Mouse (Mus musculus): ENCODE results near the gene Mtrex. TPM values are rescaled to one million over a fixed set of nuclear protein-coding genes. Genes with fewer than 3 reads are reported as not detected.

Gene Mtrex
- total RNA-seq (2017): 61.4 to 92.9 TPM (median 83.6 TPM) in 3 replicates

DNA sequence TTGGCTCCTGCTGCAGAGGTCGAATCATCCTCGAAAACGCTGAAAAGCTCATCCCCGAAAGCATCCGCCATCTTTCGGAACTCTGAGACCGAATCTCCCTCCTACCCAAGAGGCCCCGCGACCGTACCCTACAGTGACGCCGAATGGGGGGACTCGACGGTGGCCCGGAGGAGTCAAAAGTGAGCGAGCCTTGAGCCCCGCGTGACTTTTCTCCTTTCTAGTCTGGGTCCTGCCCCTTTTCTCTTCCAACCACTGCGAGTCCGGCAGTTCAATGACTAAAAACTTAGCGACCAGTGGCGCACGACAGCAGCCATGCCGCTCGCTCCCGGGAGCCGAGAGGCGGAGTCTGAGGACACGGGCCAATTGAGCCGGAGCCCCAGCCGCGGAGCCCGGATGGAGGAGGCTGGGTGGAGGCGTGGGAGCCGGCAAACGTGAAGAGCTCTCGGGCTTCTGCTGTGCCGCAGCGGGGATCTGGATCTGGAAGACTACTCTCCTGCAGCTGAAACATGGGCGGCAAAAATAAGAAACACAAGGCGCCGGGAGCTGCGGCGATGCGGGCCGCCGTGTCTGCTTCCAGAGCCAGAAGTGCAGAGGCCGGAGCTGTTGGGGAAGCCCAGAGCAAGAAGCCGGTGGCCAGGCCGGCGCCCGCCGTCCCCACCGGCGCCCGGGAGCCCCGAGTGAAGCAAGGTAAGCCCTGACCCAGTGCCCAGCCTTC is at the start of gene Mtrex, which contains the start of gene Dhx29:
TSS of gene Mtrex (minus strand) at position 112 of the 715 bp plus-strand sequence.
TSS of gene Dhx29 (plus strand) at position 168 of the 715 bp plus-strand sequence.
- peak; percentile 97 for ATAC-seq (replicated peaks; ENCODE audit: insufficient number of reproducible peaks, low FRiP score, low TSS enrichment, poor library complexity, severe bottlenecking)

DNA sequence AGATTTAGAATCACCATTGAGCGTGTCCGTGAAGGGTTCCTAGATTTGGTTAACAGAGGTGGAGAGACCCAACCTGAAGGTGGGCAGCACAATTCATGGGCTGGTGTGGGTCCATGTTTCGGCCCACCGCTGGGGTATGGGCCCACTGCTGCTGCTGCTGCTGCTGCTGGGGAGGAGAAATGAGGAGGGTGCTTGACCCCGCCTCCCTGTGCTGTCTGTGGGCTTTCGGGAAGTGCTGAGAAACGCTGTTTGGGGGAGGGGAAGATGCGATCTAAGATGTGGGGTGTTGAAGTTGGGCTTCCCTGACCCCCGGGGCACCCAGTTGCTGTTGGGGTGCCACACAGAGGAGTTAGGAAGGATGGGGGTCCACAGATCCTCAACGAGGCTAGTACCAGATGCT is 49.5 kb upstream of the Mtrex start:
- peak; percentile 31; the same call in 1 of the 2 replicates for ATAC-seq (replicated peaks; ENCODE audit: insufficient number of reproducible peaks, low FRiP score, low TSS enrichment, poor library complexity, severe bottlenecking)

GRCm38 (mm10) chr13:112967267-112967666 is 40.1 kb upstream of the Mtrex start:
- ATAC-seq (replicated peaks; ENCODE audit: insufficient number of reproducible peaks, low FRiP score, low TSS enrichment, poor library complexity, severe bottlenecking): no peak

- no peak for ATAC-seq (replicated peaks; ENCODE audit: insufficient number of reproducible peaks, low FRiP score, low TSS enrichment, poor library complexity, severe bottlenecking)
Measured at GRCm38 (mm10) chr13:112964421-112964820, 37.2 kb upstream of the Mtrex start.

GRCm38 (mm10) chr13:112963081-112963480 is 35.9 kb upstream of the Mtrex start:
- no peak for ATAC-seq (replicated peaks; ENCODE audit: insufficient number of reproducible peaks, low FRiP score, low TSS enrichment, poor library complexity, severe bottlenecking)

GRCm38 (mm10) chr13:112954067-112954466 is 26.9 kb upstream of the Mtrex start:
- no peak for ATAC-seq (replicated peaks; ENCODE audit: insufficient number of reproducible peaks, low FRiP score, low TSS enrichment, poor library complexity, severe bottlenecking)

DNA sequence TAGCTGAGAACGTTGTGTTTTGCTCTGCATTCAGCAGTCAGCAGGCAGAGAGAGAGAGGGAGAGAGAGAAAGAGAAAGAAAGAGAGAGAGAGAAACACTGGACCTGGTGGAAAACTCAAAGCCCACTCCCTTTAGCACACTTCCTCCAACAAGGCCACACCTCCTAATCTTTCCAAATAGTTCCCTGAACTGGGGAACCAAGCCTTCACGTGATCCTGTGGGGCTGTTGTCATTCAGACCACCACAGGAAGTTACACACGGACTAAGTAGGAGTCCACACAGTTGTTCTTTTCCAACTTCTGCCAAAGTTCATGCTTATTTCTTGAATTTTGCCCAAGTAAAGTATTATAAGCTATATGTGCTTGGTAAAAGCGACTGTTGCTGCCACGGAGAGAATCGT is 18.7 kb upstream of the Mtrex start:
- no peak for ATAC-seq (replicated peaks; ENCODE audit: insufficient number of reproducible peaks, low FRiP score, low TSS enrichment, poor library complexity, severe bottlenecking)

DNA sequence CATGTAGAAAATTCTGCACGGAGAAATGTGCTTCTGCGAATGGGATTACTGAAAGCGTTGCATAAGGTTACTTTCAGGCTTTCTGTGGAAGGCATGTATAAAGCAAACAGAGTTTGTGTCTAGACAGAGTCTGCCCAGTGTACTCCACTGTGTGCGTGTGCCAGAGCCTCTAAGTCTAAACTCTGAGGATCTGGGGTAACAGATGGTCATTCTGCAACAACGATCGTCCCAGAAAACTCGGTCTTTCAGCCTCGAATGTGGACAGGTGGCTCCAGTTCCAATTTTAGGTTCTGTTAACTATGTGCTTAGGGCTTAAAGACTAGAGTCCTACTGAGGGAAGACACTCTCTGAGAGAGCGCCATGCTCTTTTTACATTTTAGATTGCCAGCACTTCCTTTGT is 18.1 kb upstream of the Mtrex start:
- no peak for ATAC-seq (replicated peaks; ENCODE audit: insufficient number of reproducible peaks, low FRiP score, low TSS enrichment, poor library complexity, severe bottlenecking)

GRCm38 (mm10) chr13:112941879-112942330 is 14.7 kb upstream of the Mtrex start:
- no peak for ATAC-seq (replicated peaks; ENCODE audit: insufficient number of reproducible peaks, low FRiP score, low TSS enrichment, poor library complexity, severe bottlenecking)

- no peak for ATAC-seq (replicated peaks; ENCODE audit: insufficient number of reproducible peaks, low FRiP score, low TSS enrichment, poor library complexity, severe bottlenecking)
Measured at GRCm38 (mm10) chr13:112938130-112938529, 10.9 kb upstream of the Mtrex start.

DNA sequence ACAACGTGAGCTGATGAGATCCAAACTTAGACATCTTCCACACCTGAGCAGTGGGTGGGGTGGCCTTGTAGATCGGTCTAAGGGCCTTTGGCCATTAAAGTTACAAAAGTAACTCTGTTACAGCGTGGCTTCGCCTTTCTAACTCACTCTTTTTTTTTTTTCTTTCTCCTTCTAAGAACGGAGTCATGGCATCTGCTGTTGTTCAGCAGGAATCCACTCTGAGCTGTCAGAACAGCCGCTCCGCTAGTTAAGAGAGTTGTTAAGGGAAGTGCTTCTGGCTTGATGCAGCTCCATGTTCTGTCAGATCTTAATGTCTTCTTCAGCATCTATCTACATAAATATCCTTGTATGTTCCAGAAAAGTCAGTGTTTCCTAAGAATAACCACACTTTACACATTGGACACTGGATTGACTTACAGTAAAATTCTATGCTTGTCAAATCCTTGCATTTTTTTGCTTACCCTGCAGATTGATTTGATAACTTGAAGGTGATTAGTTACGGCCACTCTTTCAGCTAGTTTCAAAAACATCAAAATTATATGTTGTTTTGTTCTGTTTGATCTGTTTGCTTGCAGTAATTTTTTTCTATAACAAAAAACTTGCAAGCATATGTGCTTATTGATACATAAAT is 955 bp upstream of the Mtrex start:
- no peak for ATAC-seq (replicated peaks; ENCODE audit: insufficient number of reproducible peaks, low FRiP score, low TSS enrichment, poor library complexity, severe bottlenecking)

- ATAC-seq (replicated peaks; ENCODE audit: insufficient number of reproducible peaks, low FRiP score, low TSS enrichment, poor library complexity, severe bottlenecking): no peak
Measured at GRCm38 (mm10) chr13:112926796-112927195, 402 bp downstream of the Mtrex start.

- no peak for ATAC-seq (replicated peaks; ENCODE audit: insufficient number of reproducible peaks, low FRiP score, low TSS enrichment, poor library complexity, severe bottlenecking)
Measured at GRCm38 (mm10) chr13:112925976-112926375, 1.2 kb downstream of the Mtrex start.

DNA sequence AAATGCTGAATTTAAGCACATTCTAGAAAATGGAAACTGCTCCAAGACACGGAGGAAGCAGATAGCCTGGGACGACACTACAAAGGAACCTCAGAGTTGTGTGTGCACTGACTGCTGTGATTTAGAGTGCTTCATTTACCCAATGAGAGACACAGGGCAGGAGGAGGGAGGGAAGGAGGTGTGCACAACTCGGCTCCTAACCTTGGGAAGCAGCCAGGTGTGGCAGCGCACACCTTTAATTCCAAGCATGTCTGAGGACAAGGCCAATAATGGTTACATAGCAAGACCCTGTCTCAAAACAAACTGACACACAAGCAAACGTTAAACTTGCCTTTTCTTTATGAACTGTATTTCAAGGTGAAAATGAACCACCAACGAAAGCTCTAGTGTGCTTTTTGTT is 1.9 kb downstream of the Mtrex start:
- ATAC-seq (replicated peaks; ENCODE audit: insufficient number of reproducible peaks, low FRiP score, low TSS enrichment, poor library complexity, severe bottlenecking): no peak

DNA sequence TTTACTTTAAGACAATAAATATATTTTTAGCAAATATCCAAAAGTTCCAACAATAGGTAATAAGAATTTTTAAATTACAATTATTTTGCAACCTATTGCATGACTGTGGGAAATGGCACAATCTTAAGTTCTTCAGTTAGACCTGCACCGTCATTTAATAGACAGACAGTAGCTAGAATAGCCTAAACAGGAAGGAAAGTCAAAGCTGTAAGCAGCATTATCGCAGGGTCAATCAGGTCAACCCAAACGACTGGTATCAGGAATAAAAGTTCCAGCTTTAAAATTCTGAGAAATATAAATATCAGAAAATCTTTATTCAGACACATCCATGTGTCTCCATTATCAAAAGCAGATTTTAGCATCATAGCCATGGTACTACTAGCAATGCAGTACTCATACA is 6.3 kb downstream of the Mtrex start:
- ATAC-seq (replicated peaks; ENCODE audit: insufficient number of reproducible peaks, low FRiP score, low TSS enrichment, poor library complexity, severe bottlenecking): no peak

GRCm38 (mm10) chr13:112919141-112919865 is 7.9 kb downstream of the Mtrex start:
- ATAC-seq (replicated peaks; ENCODE audit: insufficient number of reproducible peaks, low FRiP score, low TSS enrichment, poor library complexity, severe bottlenecking): no peak

- no peak for ATAC-seq (replicated peaks; ENCODE audit: insufficient number of reproducible peaks, low FRiP score, low TSS enrichment, poor library complexity, severe bottlenecking)
Measured at GRCm38 (mm10) chr13:112910434-112910833, 16.8 kb downstream of the Mtrex start.

DNA sequence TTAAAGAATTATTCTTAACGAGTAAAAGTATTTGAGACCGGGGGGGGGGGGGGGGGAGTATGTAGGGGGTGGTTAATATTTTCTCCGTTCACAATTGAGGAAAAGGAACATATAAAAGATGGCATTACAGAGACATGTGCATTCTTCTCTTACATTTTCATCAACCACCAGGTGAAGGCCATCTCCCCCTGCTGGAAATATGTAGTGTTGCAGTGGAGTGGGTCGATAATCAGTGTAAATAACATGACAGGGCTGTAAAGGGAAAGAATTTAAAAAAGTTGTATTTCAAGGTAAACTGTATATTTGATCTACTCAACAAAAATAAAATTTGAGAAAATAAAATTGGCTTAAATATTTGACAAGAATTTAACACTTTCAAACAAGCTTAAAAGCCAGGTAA is 17.5 kb downstream of the Mtrex start:
- 0 out of 2 replicates have a peak, but pooled peaks have one; percentile 47 for ATAC-seq (replicated peaks; ENCODE audit: insufficient number of reproducible peaks, low FRiP score, low TSS enrichment, poor library complexity, severe bottlenecking)

GRCm38 (mm10) chr13:112902176-112902575 is 25.0 kb downstream of the Mtrex start:
- ATAC-seq (replicated peaks; ENCODE audit: insufficient number of reproducible peaks, low FRiP score, low TSS enrichment, poor library complexity, severe bottlenecking): no peak
